Mouse (Mus musculus) layer of hippocampus, postnatal 10 days (tissue): ENCODE measurements around the gene Atxn7l1. TPM values are rescaled to one million over a fixed set of nuclear protein-coding genes. Genes with fewer than 3 reads are reported as not detected.

Experiments
- DNase-seq, 2 experiments: peaks; one replicate each; pipeline ENCODE4 v3.0.0; 2021; ENCODE audit warnings: low spot score in 2 of 2
- total RNA-seq, 2 experiments: library from RNA; stranded (reverse); gene quantifications; 2 replicates each; pipeline ENCODE4 v1.2.3; 2021

Gene Atxn7l1
- total RNA-seq, 2 experiments from 2014 or later = 46.1 to 49.8 TPM

GRCm38 (mm10) chr12:33359209-33359608 lies 211.7 kb downstream of the Atxn7l1 start:
- DNase-seq = no peak

DNA sequence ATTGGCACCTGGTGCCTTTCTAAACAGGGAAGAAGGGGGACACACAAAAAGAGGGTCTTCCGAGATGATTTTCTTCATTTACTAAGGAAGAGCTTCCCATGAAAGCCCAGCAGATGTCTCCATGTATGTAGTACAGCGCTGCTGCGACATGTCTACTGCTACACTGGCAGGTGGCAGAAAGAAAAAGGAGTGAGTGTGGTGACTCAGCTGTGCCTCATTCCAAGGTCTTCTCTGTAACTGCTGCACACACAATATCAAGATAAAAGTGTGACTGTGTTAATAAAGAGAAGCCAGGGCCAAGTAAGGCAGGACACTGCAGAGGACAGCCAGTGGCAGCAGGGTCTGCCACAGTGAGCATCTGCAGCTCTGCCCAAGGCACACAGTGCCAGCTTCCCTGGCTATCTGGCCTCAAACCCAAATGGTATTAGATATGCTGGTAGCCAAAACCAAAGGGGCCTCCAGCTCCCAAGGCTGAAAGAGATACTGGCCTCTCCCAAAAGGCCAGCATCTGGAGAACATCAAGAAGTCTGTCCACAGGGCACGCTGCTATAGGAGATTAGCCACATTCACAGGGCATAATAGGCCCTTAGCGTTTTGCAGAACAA lies 212.5 kb downstream of the Atxn7l1 start:
- DNase-seq = no peak

DNA sequence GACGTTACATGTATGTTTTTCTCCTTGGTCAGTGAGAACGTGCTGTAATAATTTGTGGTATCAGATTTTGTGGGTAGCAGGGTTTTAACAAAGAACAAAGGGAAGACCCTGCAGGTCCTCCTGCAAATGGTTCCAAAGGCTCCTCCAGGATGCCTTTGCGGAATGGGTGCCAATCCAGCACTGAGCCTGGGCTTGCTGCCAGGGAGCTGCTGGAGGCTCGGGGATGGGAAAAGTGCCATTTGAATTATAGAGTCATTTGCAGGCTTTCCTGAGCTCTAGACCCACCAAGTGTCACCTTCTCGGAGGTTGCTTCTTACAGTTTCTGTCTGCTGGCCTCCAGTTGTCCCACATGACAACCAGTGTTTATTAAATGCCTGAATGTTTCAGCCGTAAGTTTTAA lies 213.2 kb downstream of the Atxn7l1 start:
- peak; percentile 78 to 79 for DNase-seq

DNA sequence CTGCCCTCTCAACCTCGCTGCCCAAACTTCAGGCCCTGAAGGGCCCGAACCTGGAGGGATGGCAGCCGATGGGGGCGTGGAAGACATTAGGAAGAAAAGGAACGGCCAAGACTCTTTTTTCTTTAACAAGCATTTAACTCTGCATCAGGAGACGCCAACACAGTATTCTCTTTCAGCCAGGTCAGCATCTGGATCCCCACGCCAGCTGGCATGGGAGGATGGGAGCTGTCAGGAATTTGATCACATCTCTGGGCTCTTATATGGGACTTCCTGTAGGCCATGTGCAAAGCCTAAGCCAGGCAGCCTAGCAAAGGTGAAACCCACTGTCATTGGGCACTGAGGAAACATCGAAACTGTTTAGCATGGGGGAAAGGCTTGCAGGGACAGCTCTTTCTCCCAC lies 217.0 kb downstream of the Atxn7l1 start:
- DNase-seq = no peak

DNA sequence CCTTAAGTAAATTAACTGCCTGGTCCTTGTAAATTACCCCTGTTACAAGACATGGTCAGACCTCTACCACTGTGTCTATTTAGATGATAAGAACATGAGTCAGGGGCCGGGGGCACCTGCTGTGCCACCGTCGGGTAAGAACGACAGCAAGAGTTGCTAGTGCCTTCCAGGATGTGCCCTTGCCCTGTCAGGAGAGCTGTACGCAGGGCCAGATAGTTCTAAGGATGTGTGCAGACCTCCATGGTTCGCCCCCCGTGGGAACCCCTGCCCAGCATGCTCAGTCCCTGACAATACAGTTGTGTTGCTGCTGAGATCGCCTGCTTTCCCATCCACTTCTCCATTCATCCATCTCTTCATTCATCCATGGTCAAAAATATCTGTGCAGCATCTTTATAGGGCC lies 217.6 kb downstream of the Atxn7l1 start:
- DNase-seq = no peak

DNA sequence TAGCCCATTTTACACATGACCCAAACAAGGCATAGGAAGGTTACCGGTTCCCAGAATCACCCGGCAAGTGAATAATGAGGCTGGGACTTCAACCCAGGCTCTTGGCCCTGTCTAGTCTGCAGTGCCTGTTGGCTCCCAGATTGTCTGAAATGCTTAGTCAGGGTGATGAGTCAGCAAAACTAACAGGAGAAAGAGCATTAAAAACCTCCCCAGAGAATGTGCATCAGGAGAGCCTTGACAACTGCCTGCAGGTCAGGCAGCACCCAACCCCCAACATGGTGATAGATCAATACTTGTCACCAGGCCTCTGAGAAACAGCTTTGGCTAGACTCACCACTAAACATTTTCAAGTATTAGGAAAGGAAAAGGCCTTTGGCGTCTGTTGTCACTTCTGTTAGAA lies 222.1 kb downstream of the Atxn7l1 start:
- DNase-seq = no peak

- DNase-seq = peak; percentile 83 to 85
Observed at GRCm38 (mm10) chr12:33379624-33380445, 232.3 kb downstream of the Atxn7l1 start.

DNA sequence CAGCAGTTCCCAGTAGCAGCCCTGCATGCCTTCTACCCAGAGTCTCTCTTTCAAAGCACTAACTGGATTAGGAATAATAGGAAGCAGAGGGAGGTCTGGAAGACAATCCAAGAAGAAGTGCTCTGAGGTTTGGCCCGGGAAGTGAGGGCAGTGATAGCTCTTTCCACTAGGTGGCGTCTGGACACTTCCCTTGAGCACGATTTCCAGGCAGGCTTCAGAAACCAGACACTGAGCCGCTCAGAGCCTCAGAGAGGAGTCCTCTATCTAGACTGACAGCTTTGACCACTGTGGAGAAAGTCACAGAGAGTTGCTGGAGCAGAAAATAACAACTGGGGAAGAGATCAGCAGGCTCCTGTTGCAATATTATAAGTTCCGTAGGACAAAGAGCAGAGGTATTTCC lies 241.3 kb downstream of the Atxn7l1 start:
- DNase-seq = peak; percentile 65 to 81

DNA sequence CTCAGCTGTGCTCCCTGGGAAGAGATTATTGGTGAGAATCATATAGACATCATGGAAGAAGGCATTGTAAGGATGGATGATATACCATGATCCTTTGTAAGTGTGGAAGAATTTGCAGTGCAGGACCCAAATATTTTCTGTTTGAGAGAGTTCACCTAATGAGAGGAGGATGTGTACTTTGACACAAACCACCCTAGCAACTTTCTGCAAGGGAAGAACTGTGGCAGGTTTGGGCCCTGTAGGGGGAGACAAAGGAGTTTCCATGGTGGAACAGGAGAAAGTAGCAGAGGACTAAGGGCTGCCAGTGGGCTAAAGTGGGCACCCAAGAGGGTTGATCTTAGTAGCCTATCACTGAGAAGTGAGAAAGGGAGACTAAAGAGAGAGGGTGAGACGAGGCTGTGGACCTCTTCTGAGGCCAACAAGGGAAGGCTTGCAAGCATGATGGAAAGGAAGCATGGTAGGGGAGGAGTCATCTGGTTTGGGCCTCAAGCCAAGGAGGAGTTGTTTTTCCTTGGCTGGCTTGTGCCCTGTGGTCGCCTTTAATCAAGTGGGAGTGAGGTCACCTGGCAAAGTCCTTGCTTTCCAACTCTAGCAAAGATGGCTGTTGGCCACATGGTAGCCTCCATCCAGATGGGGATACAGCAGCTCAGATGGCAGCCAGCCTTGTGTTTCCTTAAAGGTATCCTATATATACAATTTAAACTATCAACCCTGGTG lies 243.5 kb downstream of the Atxn7l1 start:
- DNase-seq = no peak

GRCm38 (mm10) chr12:33394804-33395623 lies 247.5 kb downstream of the Atxn7l1 start, which contains the start of gene Efcab10:
Efcab10 (plus strand) TSS chr12:33394854.
- DNase-seq = peak; percentile 56 to 67

- no peak for DNase-seq
Observed at GRCm38 (mm10) chr12:33403265-33403693, 255.8 kb downstream of the Atxn7l1 start.

DNA sequence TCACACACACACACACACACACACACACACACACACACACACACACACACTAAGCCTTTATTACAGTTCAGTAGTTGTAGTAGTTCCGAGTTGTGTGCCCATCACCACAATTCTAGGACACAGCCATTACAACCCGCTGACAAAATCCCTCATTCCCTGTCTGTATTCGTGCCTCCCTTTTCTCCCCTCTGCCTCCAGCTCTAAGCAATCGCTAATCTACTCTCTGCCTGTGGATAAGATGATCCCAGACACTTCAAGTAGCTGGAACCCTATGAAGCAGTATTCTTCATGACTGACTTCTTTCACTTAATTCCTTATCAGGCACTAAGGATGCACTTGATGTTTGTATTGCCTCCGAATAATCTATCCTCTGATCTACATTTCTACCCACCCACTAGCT lies 257.5 kb downstream of the Atxn7l1 start:
- DNase-seq = no peak

GRCm38 (mm10) chr12:33405398-33406026 lies 258.0 kb downstream of the Atxn7l1 start:
- DNase-seq = no peak

DNA sequence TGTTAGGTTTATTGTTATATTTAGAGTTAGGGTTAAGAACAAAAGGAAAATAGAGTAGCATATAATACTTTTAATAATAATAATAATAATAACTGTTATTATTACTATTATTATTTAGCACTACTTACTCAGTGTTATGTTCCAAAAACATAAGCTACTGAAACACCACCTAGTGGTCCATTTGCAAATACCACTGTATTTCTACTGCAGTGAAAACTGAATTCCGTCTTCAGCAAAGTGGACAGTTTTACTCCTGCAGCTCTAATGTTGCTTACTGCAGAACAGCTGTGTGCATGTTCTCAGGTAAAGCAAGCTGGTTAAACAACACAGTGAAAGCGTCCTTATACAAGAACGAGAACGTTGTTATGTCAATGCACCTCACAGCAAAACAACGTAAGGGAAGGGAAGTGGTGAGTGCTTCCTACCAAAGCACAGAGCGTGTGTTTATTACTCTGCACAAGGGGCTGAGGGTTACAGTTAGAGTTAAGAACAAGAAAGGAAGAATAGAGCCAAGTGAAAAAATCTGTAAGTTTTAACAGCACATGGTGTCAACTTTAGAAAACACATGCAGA lies 264.2 kb downstream of the Atxn7l1 start:
- no peak for DNase-seq

Other genes starting within 250 kb of the Atxn7l1 start
- gene Sypl, start 193.8 kb upstream of the Atxn7l1 start, total RNA-seq = 10 to 100 TPM; 35.6 to 35.7 TPM
- 1 to 10 TPM; 1.2 to 2.5 TPM for gene Cdhr3, start 54.8 kb upstream of the Atxn7l1 start, total RNA-seq
- 1 to 10 TPM; 2.0 to 2.3 TPM for gene Efcab10, start 247.2 kb downstream of the Atxn7l1 start, total RNA-seq